Mouse (Mus musculus): ENCODE data around the gene Dstyk.

Dstyk gene

GRCm38 (mm10) chr1:132388813-132389803 lies 28.2 kb upstream of the Dstyk start:
- DNase-seq, result no peak

GRCm38 (mm10) chr1:132389886-132390585 lies 27.3 kb upstream of the Dstyk start:
- peak; percentile 60 for DNase-seq

- peak; percentile 56 for DNase-seq
Observed at GRCm38 (mm10) chr1:132390691-132391579, 26.4 kb upstream of the Dstyk start, which contains the start of gene Tmcc2. Gene Tmcc2 (minus strand): TSS chr1:132391281.

GRCm38 (mm10) chr1:132391580-132392022 lies 25.8 kb upstream of the Dstyk start:
- peak; percentile 82 for DNase-seq

GRCm38 (mm10) chr1:132392872-132393271 lies 24.5 kb upstream of the Dstyk start:
- no peak for DNase-seq

- no peak for DNase-seq
Observed at GRCm38 (mm10) chr1:132396705-132397104, 20.6 kb upstream of the Dstyk start.

GRCm38 (mm10) chr1:132400538-132400937 lies 16.8 kb upstream of the Dstyk start:
- no peak for DNase-seq

GRCm38 (mm10) chr1:132401843-132402242 lies 15.5 kb upstream of the Dstyk start:
- no peak for DNase-seq

- no peak for DNase-seq
Observed at GRCm38 (mm10) chr1:132410657-132411056, 6.7 kb upstream of the Dstyk start.

GRCm38 (mm10) chr1:132416244-132416942 lies 962 bp upstream of the Dstyk start:
- DNase-seq, result no peak

GRCm38 (mm10) chr1:132416943-132417290 lies 438 bp upstream of the Dstyk start:
- DNase-seq, result no peak

- no peak for DNase-seq
Observed at GRCm38 (mm10) chr1:132420206-132420605, 2.9 kb downstream of the Dstyk start.

GRCm38 (mm10) chr1:132420662-132421061 lies 3.3 kb downstream of the Dstyk start:
- DNase-seq, result no peak

GRCm38 (mm10) chr1:132422912-132423696 lies 5.7 kb downstream of the Dstyk start:
- no peak for DNase-seq

GRCm38 (mm10) chr1:132425600-132425999 lies 8.2 kb downstream of the Dstyk start:
- no peak for DNase-seq

GRCm38 (mm10) chr1:132430818-132431217 lies 13.5 kb downstream of the Dstyk start:
- DNase-seq, result no peak

GRCm38 (mm10) chr1:132431716-132432115 lies 14.4 kb downstream of the Dstyk start:
- DNase-seq, result peak; percentile 69

- no peak for DNase-seq
Observed at GRCm38 (mm10) chr1:132433349-132433748, 16.0 kb downstream of the Dstyk start.

- no peak for DNase-seq
Observed at GRCm38 (mm10) chr1:132434032-132434431, 16.7 kb downstream of the Dstyk start.

GRCm38 (mm10) chr1:132436320-132436958 lies 19.1 kb downstream of the Dstyk start:
- DNase-seq, result peak; percentile 43

- DNase-seq, result no peak
Observed at GRCm38 (mm10) chr1:132436960-132437359, 19.6 kb downstream of the Dstyk start.
